Mouse (Mus musculus): Measurements from ENCODE around the gene Erich6b. TPM values are rescaled to one million over a fixed set of nuclear protein-coding genes. Genes with fewer than 3 reads are reported as not detected.

Erich6b gene
- polyA plus RNA-seq (2017; shearing (Covaris generic)), result not detected

DNA sequence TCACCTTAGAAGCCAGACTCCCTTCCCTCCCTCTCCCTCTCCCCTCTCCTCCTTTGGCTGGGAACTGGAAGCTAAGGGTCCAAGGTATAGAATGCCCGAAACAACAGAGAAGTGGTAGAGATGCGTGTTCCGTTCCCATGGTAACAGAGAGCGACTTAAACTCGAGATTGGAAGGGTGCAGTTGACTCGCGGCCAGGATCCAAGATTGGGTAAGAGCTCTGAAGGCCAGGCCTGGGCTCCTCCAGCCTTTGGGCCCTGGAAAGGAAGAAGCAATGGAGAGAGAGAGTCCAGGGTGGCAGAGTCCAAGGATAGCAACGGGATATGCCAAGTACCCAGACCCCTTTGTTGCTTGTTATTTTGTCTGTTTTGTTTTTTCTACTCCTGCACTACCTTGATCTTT is at the start of gene Erich6b:
Gene Erich6b, plus strand, starts transcription at position 180 of the 400 bp plus-strand sequence.

DNA sequence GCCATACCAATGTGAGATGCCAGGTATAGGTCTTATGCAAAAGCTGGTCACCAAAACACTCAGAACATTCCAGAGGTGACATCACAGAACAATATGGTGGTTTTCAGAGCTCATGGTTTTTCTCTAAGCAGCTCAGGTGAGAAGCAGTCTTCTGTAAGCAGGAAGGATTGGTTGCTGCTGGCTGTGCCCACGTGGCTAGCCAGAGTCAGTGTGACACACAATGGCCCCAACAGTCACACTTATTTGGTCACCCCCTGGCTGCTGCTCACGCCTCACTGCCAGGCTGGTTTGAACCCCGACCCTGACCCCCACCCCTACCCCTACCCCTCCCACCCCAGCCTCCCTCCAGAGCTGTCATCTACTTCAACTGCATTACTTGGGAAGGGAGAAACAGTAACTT is 49.1 kb upstream of the Erich6b start, which contains the start of gene Spert:
Gene Spert, minus strand, starts transcription at position 139 of the 400 bp plus-strand sequence.

Other genes with a start within 250 kb of the Erich6b start
- 0.76 TPM for gene Siah3, start 186.3 kb upstream of the Erich6b start, polyA plus RNA-seq (2017; shearing (Covaris generic))
- not detected for gene Spert, start 49.1 kb upstream of the Erich6b start, polyA plus RNA-seq (2017; shearing (Covaris generic))
- gene Cog3, start 112.3 kb downstream of the Erich6b start, polyA plus RNA-seq (2017; shearing (Covaris generic)), result 15.0 TPM
- gene Slc25a30, start 144.8 kb downstream of the Erich6b start, polyA plus RNA-seq (2017; shearing (Covaris generic)), result 13.7 TPM
- 1,595 TPM for gene Tpt1, start 202.8 kb downstream of the Erich6b start, polyA plus RNA-seq (2017; shearing (Covaris generic))

Data from activated CD4-positive, CD25-positive, alpha-beta regulatory T cell, adult 9 weeks (primary cell).